Mouse (Mus musculus): ENCODE results near the gene Rpusd1.

DNA sequence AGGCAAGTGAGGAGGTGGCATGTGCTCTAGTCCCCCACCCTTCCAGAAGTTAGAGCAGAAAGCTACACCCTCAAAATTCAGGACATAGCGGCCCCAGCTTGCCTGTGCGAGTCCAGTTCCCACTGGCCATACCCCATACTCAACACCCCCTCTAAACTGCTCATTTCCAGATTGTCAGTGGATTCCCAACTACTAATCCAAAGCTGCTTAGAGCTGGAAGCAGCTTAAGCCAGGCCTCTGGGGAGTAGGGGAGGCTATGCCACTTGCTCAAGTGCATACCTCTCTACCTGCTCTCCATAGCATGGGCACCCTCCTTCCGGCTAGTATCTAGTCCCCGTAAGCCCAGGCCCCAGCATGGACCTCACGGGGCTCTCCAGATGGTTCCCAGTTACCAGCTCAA lies 6.0 kb upstream of the Rpusd1 start:
- TF ChIP-seq EP300 (IDR thresholded peaks at IDR 0.05; ENCODE audit: low read depth): no peak
- TF ChIP-seq CTCF (IDR thresholded peaks at IDR 0.05; ENCODE audit: low read depth): no peak

All from liver, postnatal 0 days (tissue).